8 mouse cellular contexts compared by ENCODE assay signal in genomic region chr12:105784196-105784999, GRCm38 (mm10). TPM values are rescaled to one million over a fixed set of nuclear protein-coding genes. Genes with fewer than 3 reads are reported as not detected.
DNase-seq lines count a peak whose midpoint lies in the region; ATAC-seq lines count a peak whose summit lies in the region.

Gene Papola, plus strand, starts transcription at chr12:105784694.

- H3K4me1 ChIP-seq in lung, embryonic 16.5 days (replicated peaks; ENCODE audit: control insufficient read depth, insufficient read depth, low read length), result peaks cover 13% of the 10 kb centered on the region

- H3K36me3 ChIP-seq in lung, embryonic 16.5 days (ENCODE audit: control insufficient read depth, insufficient read depth, low read length), result no peaks in the 10 kb centered on the region

- WGBS in lung, embryonic 16.5 days, result under 1% methylated on average over 68 of the region's 85 CpGs

- peak within 1 kb of the TSS; percentile 84 for H3K4me2 ChIP-seq in lung, embryonic 16.5 days (ENCODE audit: low read depth, low read length)

- H3K27me3 ChIP-seq in lung, embryonic 16.5 days (ENCODE audit: control insufficient read depth, insufficient read depth, low read depth, low read length), result no peaks in the 10 kb centered on the region

- H3K27ac ChIP-seq in lung, embryonic 16.5 days (ENCODE audit: low read length), result peak within 1 kb of the TSS; percentile 97

- H3K4me3 ChIP-seq in lung, embryonic 16.5 days (ENCODE audit: low read length), result peak within 1 kb of the TSS; percentile 92

- peak; percentile 87 to 90 for ATAC-seq in hematopoietic stem cell, adult 5-6 weeks (replicated peaks in 1 of 2; ENCODE audit: insufficient read depth in 1 of 2, low FRiP score in 2 of 2, low TSS enrichment in 1 of 2, low read depth in 1 of 2, poor library complexity in 2 of 2, severe bottlenecking in 2 of 2)
- ATAC-seq in lung, embryonic 16.5 days (ENCODE audit: low read depth), result peak; percentile 96

- peak within 1 kb of the TSS; percentile 93 for H3K9ac ChIP-seq in lung, embryonic 16.5 days (ENCODE audit: low read length)

- no peaks in the 10 kb centered on the region for H3K9me3 ChIP-seq in lung, embryonic 16.5 days (ENCODE audit: control insufficient read depth, low read length)

- peak; percentile 77 for DNase-seq in MEL-GATA-1-ER (ENCODE audit: extremely low read depth, low read depth)
- peak; percentile 87 for DNase-seq in cerebellum, adult 8-10 months
- peak; percentile 96 for DNase-seq in forelimb bud, embryonic 11.5 days (ENCODE audit: low read depth, low spot score)
- DNase-seq in layer of hippocampus, adult 9-10 months (ENCODE audit: low spot score), result peak; percentile 49
- peak; percentile 74 for DNase-seq in ovary, postnatal 10 days (ENCODE audit: low spot score)
- DNase-seq in thymus, postnatal 10 days (ENCODE audit: low spot score in 2 of 2), result peak; percentile 85 to 86

RNA-seq across cellular contexts. Expression of gene Papola, which starts in this region (rescaled TPM):
- 141 and 167 TPM in 2 replicates for total RNA-seq in hematopoietic stem cell, adult 5-6 weeks (2017)
- polyA plus RNA-seq in lung, embryonic 16.5 days (2015; fragmentation: Nextera tagmentation; extraction: Ambion mirVana), result 176 and 188 TPM in 2 replicates

Comparison
In these comparisons a context has a peak if more than half of its experiments do, and no peak if none do; other contexts are left out.
1. Peak in every context shown above with its lines: DNase-seq, ATAC-seq, H3K4me3 ChIP-seq and H3K27ac ChIP-seq.